Mouse (Mus musculus): ENCODE measurements around the gene Abca1. TPM values are rescaled to one million over a fixed set of nuclear protein-coding genes. Genes with fewer than 3 reads are reported as not detected.

Abca1 gene
- polyA plus RNA-seq, 1 experiment from 2014 or later = 6.1 TPM

DNA sequence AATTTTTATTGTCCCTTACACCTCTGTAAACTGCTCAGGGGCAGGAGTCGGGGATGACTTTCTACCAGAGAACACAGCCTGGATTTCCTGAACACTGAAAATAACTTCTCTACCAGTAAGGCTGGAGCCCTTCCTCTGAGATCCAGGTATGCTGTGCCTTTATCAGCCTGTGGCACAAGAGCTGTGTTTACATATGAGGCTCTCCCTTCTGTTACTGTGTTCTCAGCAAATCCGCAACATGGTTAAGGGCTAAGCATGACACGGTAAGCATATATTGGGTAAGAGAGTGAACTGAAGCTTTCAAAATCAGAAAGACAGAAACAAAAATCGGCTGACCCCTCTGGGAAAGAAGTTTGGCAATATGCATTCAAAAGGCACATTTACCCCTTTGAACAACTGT is 25.7 kb downstream of the Abca1 start:
- H3K27me3 ChIP-seq (ENCODE audit: control insufficient read depth, insufficient read depth, low read length) = no peaks in the 10 kb centered on the region
- no peak overlapping the region for H3K9ac ChIP-seq (ENCODE audit: low read length)
- no peak overlapping the region for H3K27ac ChIP-seq (ENCODE audit: low read length)
- no peak overlapping the region for H3K4me2 ChIP-seq (ENCODE audit: low read depth, low read length)
- WGBS = 45% methylated on average over 4 of the region's 4 CpGs
- no peak overlapping the region for H3K4me3 ChIP-seq (replicated peaks; ENCODE audit: low read length)
- peaks cover 6% of the 10 kb centered on the region; the same call in 1 of the 2 replicates for H3K4me1 ChIP-seq (ENCODE audit: control insufficient read depth, insufficient read depth, low read length)
- no peak for ATAC-seq (ENCODE audit: insufficient read depth, low FRiP score)
- 0 out of 2 replicates have a peak, but pooled peaks cover 2% of the 10 kb centered on the region for H3K36me3 ChIP-seq (ENCODE audit: control insufficient read depth, insufficient read depth, low read length)
- no peaks in the 10 kb centered on the region for H3K9me3 ChIP-seq (replicated peaks; ENCODE audit: control insufficient read depth, low read length)

DNA sequence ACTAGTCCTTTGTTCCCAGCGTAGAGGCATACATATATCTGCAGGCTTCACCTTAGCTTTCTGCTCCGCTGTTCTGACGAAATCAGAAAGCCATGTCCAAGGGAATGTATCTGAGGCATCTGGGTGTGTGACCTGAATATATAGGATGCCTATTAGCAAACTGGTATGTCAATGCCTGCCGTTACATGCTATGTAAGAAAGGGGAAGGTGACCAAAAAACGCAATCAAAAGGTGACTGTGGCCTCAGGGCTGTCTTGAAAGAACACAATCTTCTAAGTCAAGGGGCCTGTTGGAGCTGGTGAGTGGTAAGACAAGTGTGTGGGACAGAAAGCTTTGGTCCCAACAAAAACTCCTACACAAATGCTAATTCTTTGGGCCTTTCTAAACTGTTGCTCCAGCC is 28.2 kb downstream of the Abca1 start:
- Histone ChIP-seq H3K36me3 (ENCODE audit: control insufficient read depth, insufficient read depth, low read length) (peaks cover 9% of the 10 kb centered on the region; the same call in 1 of the 2 replicates), H3K4me3 (replicated peaks; ENCODE audit: low read length) (no peak overlapping the region), H3K4me1 (ENCODE audit: control insufficient read depth, insufficient read depth, low read length) (peaks cover 6% of the 10 kb centered on the region; the same call in 1 of the 2 replicates), H3K9me3 (replicated peaks; ENCODE audit: control insufficient read depth, low read length) (peaks cover 4% of the 10 kb centered on the region; the same call in 1 of the 2 replicates), H3K27ac (ENCODE audit: low read length) (no peak overlapping the region), H3K9ac (ENCODE audit: low read length) (no peak overlapping the region), H3K27me3 (ENCODE audit: control insufficient read depth, insufficient read depth, low read length) (no peaks in the 10 kb centered on the region), H3K4me2 (ENCODE audit: low read depth, low read length) (no peak overlapping the region)
- 88% methylated on average over 5 of the region's 5 CpGs for WGBS
- ATAC-seq (ENCODE audit: insufficient read depth, low FRiP score) = no peak

- 42% methylated on average over 6 of the region's 6 CpGs for WGBS
- H3K4me1 ChIP-seq (ENCODE audit: control insufficient read depth, insufficient read depth, low read length) = peaks cover 6% of the 10 kb centered on the region; the same call in 1 of the 2 replicates
- peaks cover 11% of the 10 kb centered on the region; the same call in 1 of the 2 replicates for H3K36me3 ChIP-seq (ENCODE audit: control insufficient read depth, insufficient read depth, low read length)
- H3K27ac ChIP-seq (ENCODE audit: low read length) = no peak overlapping the region
- no peak overlapping the region for H3K9ac ChIP-seq (ENCODE audit: low read length)
- H3K27me3 ChIP-seq (ENCODE audit: control insufficient read depth, insufficient read depth, low read length) = no peaks in the 10 kb centered on the region
- no peak overlapping the region for H3K4me2 ChIP-seq (ENCODE audit: low read depth, low read length)
- no peak for ATAC-seq (ENCODE audit: insufficient read depth, low FRiP score)
- H3K9me3 ChIP-seq (replicated peaks; ENCODE audit: control insufficient read depth, low read length) = peaks cover 5% of the 10 kb centered on the region; the same call in 1 of the 2 replicates
- H3K4me3 ChIP-seq (replicated peaks; ENCODE audit: low read length) = no peak overlapping the region
These were observed 28.8 kb downstream of the Abca1 start for GRCm38 (mm10) chr4:53130622-53131517.

- no peak overlapping the region for H3K4me2 ChIP-seq (ENCODE audit: low read depth, low read length)
- H3K4me3 ChIP-seq (replicated peaks; ENCODE audit: low read length) = no peak overlapping the region
- H3K27ac ChIP-seq (ENCODE audit: low read length) = no peak overlapping the region
- no peak overlapping the region for H3K9ac ChIP-seq (ENCODE audit: low read length)
- peaks cover 5% of the 10 kb centered on the region; the same call in 1 of the 2 replicates for H3K9me3 ChIP-seq (replicated peaks; ENCODE audit: control insufficient read depth, low read length)
- peaks cover 11% of the 10 kb centered on the region; the same call in 1 of the 2 replicates for H3K36me3 ChIP-seq (ENCODE audit: control insufficient read depth, insufficient read depth, low read length)
- peaks cover 3% of the 10 kb centered on the region; the same call in 1 of the 2 replicates for H3K4me1 ChIP-seq (ENCODE audit: control insufficient read depth, insufficient read depth, low read length)
- H3K27me3 ChIP-seq (ENCODE audit: control insufficient read depth, insufficient read depth, low read length) = no peaks in the 10 kb centered on the region
- no peak for ATAC-seq (ENCODE audit: insufficient read depth, low FRiP score)
- 70% methylated on average over 11 of the region's 11 CpGs for WGBS
These were observed 29.9 kb downstream of the Abca1 start for GRCm38 (mm10) chr4:53129716-53130301.

GRCm38 (mm10) chr4:53127266-53127665 is 32.4 kb downstream of the Abca1 start:
- ATAC-seq (ENCODE audit: insufficient read depth, low FRiP score) = no peak
- WGBS = 94% methylated on average over 5 of the region's 5 CpGs
- no peaks in the 10 kb centered on the region for H3K4me1 ChIP-seq (ENCODE audit: control insufficient read depth, insufficient read depth, low read length)

DNA sequence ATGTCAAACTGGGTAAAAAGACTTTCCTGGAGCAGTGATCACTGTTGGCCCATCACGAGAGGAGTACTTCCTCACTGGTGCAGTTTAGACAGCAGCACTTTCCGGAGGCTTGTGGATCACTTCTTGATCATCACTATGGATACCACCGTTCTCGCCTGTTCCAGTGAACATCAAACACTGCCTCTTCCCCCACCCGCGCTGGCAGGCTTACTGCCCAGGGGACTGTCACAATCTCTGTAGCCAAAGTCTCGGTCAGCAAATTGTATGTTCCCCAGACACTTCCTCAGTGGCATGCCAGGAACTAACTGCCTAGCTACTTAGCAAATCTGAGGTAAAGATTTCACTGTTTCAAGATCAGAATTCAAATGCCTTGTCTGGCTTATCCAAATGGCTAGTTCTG is 32.9 kb downstream of the Abca1 start:
- no peaks in the 10 kb centered on the region for H3K27me3 ChIP-seq (ENCODE audit: control insufficient read depth, insufficient read depth, low read length)
- H3K27ac ChIP-seq (ENCODE audit: low read length) = no peak overlapping the region
- H3K36me3 ChIP-seq (ENCODE audit: control insufficient read depth, insufficient read depth, low read length) = peaks cover 11% of the 10 kb centered on the region; the same call in 1 of the 2 replicates
- H3K4me3 ChIP-seq (replicated peaks; ENCODE audit: low read length) = no peak overlapping the region
- H3K9ac ChIP-seq (ENCODE audit: low read length) = no peak overlapping the region
- no peak for ATAC-seq (ENCODE audit: insufficient read depth, low FRiP score)
- H3K4me2 ChIP-seq (ENCODE audit: low read depth, low read length) = no peak overlapping the region
- WGBS = 97% methylated on average over 7 of the region's 7 CpGs
- H3K9me3 ChIP-seq (replicated peaks; ENCODE audit: control insufficient read depth, low read length) = peaks cover 5% of the 10 kb centered on the region; the same call in 1 of the 2 replicates
- H3K4me1 ChIP-seq (ENCODE audit: control insufficient read depth, insufficient read depth, low read length) = no peaks in the 10 kb centered on the region; the same call in 1 of the 2 replicates

More at GRCm38 (mm10) chr4:53127266-53127665, 32.4 kb downstream of the Abca1 start:
- no peak overlapping the region for H3K27ac ChIP-seq (ENCODE audit: low read length)
- no peak overlapping the region for H3K9ac ChIP-seq (ENCODE audit: low read length)
- peaks cover 11% of the 10 kb centered on the region; the same call in 1 of the 2 replicates for H3K36me3 ChIP-seq (ENCODE audit: control insufficient read depth, insufficient read depth, low read length)
- no peak overlapping the region for H3K4me3 ChIP-seq (replicated peaks; ENCODE audit: low read length)
- peaks cover 5% of the 10 kb centered on the region; the same call in 1 of the 2 replicates for H3K9me3 ChIP-seq (replicated peaks; ENCODE audit: control insufficient read depth, low read length)
- no peaks in the 10 kb centered on the region for H3K27me3 ChIP-seq (ENCODE audit: control insufficient read depth, insufficient read depth, low read length)
- H3K4me2 ChIP-seq (ENCODE audit: low read depth, low read length) = no peak overlapping the region

DNA sequence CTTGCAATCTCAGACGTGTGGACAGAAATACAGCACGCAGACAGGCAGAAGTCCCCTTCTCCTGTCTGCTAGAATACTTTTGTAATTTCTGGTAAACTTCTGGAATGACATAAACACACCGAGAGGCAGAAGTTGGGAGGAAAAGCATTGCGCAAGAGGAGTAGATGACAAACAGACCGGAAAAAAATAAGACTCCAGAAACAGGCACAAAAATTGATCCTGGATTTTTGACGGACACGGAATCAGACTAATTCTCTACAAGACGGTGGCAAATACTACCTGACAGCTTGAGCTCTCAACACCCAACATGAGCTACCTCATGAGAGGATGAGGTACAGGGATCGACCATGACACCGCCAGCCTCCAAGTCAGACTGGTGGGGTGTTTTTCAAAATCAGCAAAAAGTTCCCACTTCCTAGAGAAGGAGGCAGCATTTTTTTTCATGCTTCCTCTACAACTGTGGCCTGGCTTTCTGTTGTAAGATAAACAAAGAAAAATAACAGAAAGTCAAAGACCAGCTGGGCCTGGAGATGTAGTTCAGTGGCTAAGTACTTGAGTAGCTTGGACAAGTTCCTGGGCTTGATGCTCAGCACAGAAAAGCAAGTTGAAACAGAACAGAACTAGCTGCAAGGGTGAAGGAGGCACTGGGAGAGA is 34.7 kb downstream of the Abca1 start:
- no peak overlapping the region for H3K4me3 ChIP-seq (replicated peaks; ENCODE audit: low read length)
- no peaks in the 10 kb centered on the region for H3K27me3 ChIP-seq (ENCODE audit: control insufficient read depth, insufficient read depth, low read length)
- ATAC-seq (ENCODE audit: insufficient read depth, low FRiP score) = no peak
- H3K36me3 ChIP-seq (ENCODE audit: control insufficient read depth, insufficient read depth, low read length) = peaks cover 11% of the 10 kb centered on the region; the same call in 1 of the 2 replicates
- WGBS = 78% methylated on average over 10 of the region's 10 CpGs
- H3K4me1 ChIP-seq (ENCODE audit: control insufficient read depth, insufficient read depth, low read length) = no peaks in the 10 kb centered on the region; the same call in 1 of the 2 replicates
- H3K4me2 ChIP-seq (ENCODE audit: low read depth, low read length) = no peak overlapping the region
- H3K27ac ChIP-seq (ENCODE audit: low read length) = no peak overlapping the region
- no peak overlapping the region; the same call in 1 of the 2 replicates for H3K9ac ChIP-seq (ENCODE audit: low read length)
- H3K9me3 ChIP-seq (replicated peaks; ENCODE audit: control insufficient read depth, low read length) = peaks cover 5% of the 10 kb centered on the region; the same call in 1 of the 2 replicates

DNA sequence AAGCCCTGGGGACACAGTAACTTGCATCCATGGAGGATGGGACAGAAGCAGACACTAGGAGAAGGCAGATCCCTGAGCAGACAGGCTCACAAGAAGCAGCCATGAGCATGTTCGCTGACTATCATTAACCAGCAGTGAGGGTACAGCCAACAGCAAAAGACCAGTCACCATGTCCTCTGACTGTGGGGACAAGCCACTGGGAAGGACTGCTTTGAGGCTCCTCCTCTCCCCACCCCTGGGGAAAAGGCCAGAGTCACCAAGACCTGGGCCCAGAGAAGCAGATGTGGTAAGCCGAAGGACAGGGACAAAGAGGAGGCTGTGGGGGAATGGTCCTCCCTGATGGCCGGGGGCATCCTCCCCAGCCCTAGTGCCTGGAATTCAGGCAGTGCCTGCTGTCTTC is 37.4 kb downstream of the Abca1 start:
- Histone ChIP-seq H3K27ac (ENCODE audit: low read length) (no peak overlapping the region), H3K4me2 (ENCODE audit: low read depth, low read length) (no peak overlapping the region), H3K27me3 (ENCODE audit: control insufficient read depth, insufficient read depth, low read length) (no peaks in the 10 kb centered on the region), H3K4me3 (replicated peaks; ENCODE audit: low read length) (no peak overlapping the region), H3K36me3 (ENCODE audit: control insufficient read depth, insufficient read depth, low read length) (peaks cover 8% of the 10 kb centered on the region; the same call in 1 of the 2 replicates), H3K9ac (ENCODE audit: low read length) (no peak overlapping the region), H3K4me1 (ENCODE audit: control insufficient read depth, insufficient read depth, low read length) (no peaks in the 10 kb centered on the region; the same call in 1 of the 2 replicates), H3K9me3 (replicated peaks; ENCODE audit: control insufficient read depth, low read length) (peaks cover 5% of the 10 kb centered on the region; the same call in 1 of the 2 replicates)
- 90% methylated on average over 3 of the region's 3 CpGs for WGBS
- no peak for ATAC-seq (ENCODE audit: insufficient read depth, low FRiP score)
